Mouse (Mus musculus): ENCODE data around the gene Abhd17b. TPM values are rescaled to one million over a fixed set of nuclear protein-coding genes. Genes with fewer than 3 reads are reported as not detected.

Gene Abhd17b
- polyA plus RNA-seq, 1 experiment from 2014 or later = 40.9 TPM

DNA sequence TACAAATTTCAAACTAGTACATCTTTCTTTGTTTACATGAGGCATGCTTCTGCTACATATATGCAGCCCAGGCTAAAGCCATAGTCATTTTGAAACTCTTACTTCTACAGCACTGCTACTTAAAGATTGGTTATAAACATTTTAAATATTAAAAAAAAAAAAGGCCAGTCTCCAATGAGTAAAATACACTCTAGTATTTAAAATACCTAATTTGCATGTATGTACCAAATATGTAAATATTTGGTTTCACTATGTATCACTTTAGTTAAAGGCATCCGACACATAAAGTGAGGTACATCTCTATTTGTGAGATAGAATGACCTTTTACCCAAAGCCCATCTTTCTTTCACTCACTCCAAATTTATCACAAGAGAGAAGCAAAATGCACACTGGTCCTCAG lies 24.0 kb upstream of the Abhd17b start:
- no peak overlapping the region for H3K27ac ChIP-seq
- H3K9ac ChIP-seq = no peak overlapping the region
- H3K9me3 ChIP-seq = no peaks in the 10 kb centered on the region
- 95% methylated on average over 1 of the region's 1 CpGs for WGBS
- H3K4me2 ChIP-seq = no peak overlapping the region
- no peak overlapping the region for H3K4me3 ChIP-seq
- peaks cover 5% of the 10 kb centered on the region for H3K4me1 ChIP-seq (replicated peaks)
- H3K36me3 ChIP-seq = no peaks in the 10 kb centered on the region
- ATAC-seq (ENCODE audit: low FRiP score) = no peak
- H3K27me3 ChIP-seq = no peaks in the 10 kb centered on the region

DNA sequence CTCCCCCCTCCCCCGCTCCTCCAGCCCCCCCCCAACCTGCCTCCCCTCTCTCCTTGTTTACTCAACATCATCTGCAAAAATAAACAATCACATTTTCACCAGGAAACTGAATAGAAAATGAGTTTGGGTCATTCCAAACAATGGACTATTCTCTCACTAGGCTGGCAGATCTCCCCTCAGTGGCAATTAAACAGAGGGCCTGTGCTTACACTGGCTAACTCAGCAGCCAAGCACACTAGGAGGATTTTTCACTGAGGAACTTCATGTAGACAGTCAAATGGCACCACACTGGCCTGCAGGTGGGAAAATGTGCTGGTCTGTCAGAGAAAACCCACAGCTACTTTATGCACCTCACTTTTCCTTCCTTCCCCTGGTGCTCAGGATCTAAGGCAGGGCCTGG lies 23.5 kb upstream of the Abhd17b start:
- Histone ChIP-seq H3K27me3 (no peaks in the 10 kb centered on the region), H3K27ac (no peak overlapping the region), H3K4me3 (no peak overlapping the region), H3K36me3 (no peaks in the 10 kb centered on the region), H3K4me1 (replicated peaks) (peaks cover 5% of the 10 kb centered on the region), H3K9ac (no peak overlapping the region), H3K9me3 (no peaks in the 10 kb centered on the region), H3K4me2 (no peak overlapping the region)
- ATAC-seq (ENCODE audit: low FRiP score) = no peak
- WGBS = 53% methylated on average over 1 of the region's 1 CpGs

DNA sequence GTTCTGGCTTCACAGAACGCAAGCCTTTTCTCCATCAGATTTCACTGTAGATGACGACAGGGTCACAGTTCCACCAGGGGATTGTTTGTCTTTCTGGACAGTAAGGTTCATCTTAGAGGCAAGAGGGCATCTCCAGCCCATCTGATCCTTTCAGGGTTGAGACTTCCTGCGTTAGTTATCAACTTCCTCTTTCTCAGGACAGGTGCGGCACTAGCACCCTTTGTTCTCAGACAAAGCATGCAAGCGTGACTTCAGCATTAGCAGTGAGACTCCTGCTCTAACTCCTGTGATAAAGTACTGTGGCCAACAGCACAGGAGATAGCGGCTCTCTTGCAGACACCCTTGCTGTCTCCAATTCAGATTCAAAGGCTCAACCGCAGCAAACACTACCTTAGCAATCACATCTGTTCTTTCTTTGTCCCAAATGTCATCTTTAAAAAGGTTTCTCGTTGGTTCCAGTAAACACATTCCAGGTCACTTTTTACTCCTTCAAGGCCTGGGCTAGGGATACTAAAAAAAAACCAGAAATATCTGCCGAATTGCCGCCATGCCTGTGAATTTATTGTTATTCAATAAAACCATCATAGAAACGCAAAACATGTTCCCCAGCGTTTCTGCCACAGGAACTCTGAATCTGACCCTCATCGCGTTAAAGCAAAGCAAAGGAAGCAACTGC lies 22.2 kb upstream of the Abhd17b start:
- Histone ChIP-seq H3K9me3 (no peaks in the 10 kb centered on the region), H3K4me1 (replicated peaks) (peaks cover 5% of the 10 kb centered on the region), H3K36me3 (no peaks in the 10 kb centered on the region), H3K4me2 (no peak overlapping the region), H3K9ac (no peak overlapping the region), H3K27me3 (no peaks in the 10 kb centered on the region), H3K4me3 (no peak overlapping the region), H3K27ac (peak overlapping the region; percentile 40; the same call in 1 of the 2 replicates)
- no peak for ATAC-seq (ENCODE audit: low FRiP score)
- 70% methylated on average over 14 of the region's 14 CpGs for WGBS

DNA sequence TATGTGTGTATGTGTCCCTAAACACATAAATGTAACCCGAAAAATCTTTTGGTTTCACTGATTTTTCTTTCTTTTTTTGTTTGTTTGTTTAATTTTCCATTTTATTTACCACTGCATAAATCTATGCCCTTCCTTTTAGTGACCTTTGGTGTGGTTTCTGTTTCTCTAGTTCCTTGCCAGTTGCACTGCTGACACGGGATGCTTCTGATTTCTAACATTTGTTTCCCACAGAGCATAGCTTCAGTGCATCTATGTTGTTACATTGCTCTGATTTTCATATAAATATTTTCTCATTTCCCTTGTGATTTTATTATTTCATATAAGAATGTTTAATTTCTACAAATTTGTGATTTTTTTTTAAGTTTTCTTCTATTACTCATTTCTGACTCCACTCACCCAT lies 17.6 kb upstream of the Abhd17b start:
- Histone ChIP-seq H3K27me3 (no peaks in the 10 kb centered on the region), H3K27ac (no peak overlapping the region), H3K36me3 (no peaks in the 10 kb centered on the region), H3K9ac (no peak overlapping the region), H3K9me3 (no peaks in the 10 kb centered on the region), H3K4me1 (replicated peaks) (peaks cover 4% of the 10 kb centered on the region), H3K4me3 (no peak overlapping the region), H3K4me2 (no peak overlapping the region)
- no peak for ATAC-seq (ENCODE audit: low FRiP score)
- WGBS = 97% methylated on average over 2 of the region's 2 CpGs

DNA sequence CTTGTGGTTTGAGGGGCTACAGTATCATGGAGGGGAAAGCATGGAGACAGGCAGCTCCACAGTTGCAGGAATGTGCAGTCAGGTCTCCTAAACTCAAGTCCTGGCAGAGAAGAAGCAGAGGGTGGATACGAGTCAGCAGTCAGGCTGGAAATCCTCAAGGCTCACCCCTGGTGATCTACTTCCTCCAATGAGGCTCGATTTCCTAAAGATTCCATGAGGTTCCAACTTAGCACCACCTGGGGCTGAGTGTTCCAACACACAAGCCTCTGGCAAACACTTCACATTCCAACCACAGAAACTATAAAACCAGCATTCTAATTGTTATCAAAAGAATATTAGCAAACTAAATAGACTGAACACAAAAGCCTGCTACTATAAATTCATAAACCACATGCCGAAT lies 16.1 kb upstream of the Abhd17b start:
- no peak for ATAC-seq (ENCODE audit: low FRiP score)
- no peak overlapping the region for H3K27ac ChIP-seq
- no peaks in the 10 kb centered on the region for H3K27me3 ChIP-seq
- H3K4me3 ChIP-seq = no peak overlapping the region
- no peaks in the 10 kb centered on the region for H3K9me3 ChIP-seq
- no peak overlapping the region for H3K4me2 ChIP-seq
- H3K4me1 ChIP-seq (replicated peaks) = no peaks in the 10 kb centered on the region
- no peak overlapping the region for H3K9ac ChIP-seq
- H3K36me3 ChIP-seq = no peaks in the 10 kb centered on the region
- WGBS = 94% methylated on average over 3 of the region's 3 CpGs

DNA sequence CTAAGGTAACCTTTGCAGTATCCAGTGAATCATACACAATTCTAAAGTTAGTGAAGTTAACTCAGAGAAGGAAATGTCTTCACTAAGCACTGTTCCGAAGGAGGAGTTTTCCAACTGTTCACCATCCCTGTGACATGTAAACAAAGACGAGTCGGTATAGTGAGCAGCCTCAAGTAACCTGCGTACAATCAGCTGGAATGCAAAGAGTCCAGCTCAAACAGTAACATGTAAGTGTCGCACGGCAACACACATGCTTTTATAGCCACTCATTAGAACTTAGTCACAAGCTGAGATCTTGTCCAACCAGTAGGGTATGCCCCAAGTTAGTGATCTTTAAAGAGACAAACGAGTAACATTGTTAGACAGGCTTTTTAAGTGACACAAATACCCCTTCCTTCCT lies 15.3 kb upstream of the Abhd17b start:
- Histone ChIP-seq H3K27me3 (no peaks in the 10 kb centered on the region), H3K4me1 (replicated peaks) (no peaks in the 10 kb centered on the region), H3K27ac (no peak overlapping the region), H3K9me3 (no peaks in the 10 kb centered on the region), H3K4me3 (no peak overlapping the region), H3K36me3 (no peaks in the 10 kb centered on the region), H3K4me2 (no peak overlapping the region), H3K9ac (no peak overlapping the region)
- WGBS = 88% methylated on average over 7 of the region's 7 CpGs
- ATAC-seq (ENCODE audit: low FRiP score) = no peak

DNA sequence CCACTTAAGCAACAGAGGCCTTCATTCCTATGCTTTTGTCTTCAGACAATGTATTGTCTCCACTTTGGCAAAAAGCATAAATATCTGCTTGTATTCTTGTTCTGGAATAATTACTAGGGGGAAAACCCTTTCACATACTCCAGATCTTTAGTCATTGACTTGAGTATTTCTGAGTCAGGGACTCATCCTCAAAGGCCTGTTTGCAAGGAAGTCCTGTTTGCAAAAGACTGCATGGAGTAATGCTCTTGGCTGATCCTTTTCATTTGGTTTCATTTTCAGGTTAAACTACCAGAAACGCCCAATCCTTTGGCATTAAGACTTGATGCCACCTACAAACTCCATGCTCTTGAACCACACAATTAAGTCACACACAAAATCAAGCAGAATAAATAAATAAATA lies 9.1 kb upstream of the Abhd17b start:
- Histone ChIP-seq H3K4me3 (no peak overlapping the region), H3K4me2 (no peak overlapping the region), H3K36me3 (no peaks in the 10 kb centered on the region), H3K4me1 (replicated peaks) (peaks cover 10% of the 10 kb centered on the region), H3K27ac (no peak overlapping the region), H3K27me3 (no peaks in the 10 kb centered on the region), H3K9me3 (no peaks in the 10 kb centered on the region), H3K9ac (no peak overlapping the region)
- ATAC-seq (ENCODE audit: low FRiP score) = no peak
- 82% methylated on average over 1 of the region's 1 CpGs for WGBS

DNA sequence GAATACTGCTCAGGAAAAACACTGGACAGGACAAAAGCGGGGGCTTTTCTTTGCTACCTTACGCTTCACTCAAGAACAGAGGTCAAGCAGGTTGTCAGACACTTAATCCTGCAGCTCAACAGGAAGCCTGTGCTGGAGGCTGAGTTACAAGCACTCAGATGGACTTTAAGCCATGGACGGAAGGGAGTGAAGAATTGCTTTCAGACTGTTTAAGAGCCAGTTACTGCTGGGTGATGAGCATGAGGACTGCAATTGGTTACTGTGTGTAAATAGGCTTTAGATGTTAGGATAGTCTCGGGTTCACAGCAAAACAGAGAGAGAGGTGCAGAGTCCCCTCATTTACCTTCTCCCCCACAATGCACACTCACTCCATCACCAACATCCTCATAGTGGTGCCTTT lies 7.7 kb upstream of the Abhd17b start:
- H3K27me3 ChIP-seq = no peaks in the 10 kb centered on the region
- no peak for ATAC-seq (ENCODE audit: low FRiP score)
- no peak overlapping the region for H3K27ac ChIP-seq
- H3K9me3 ChIP-seq = no peaks in the 10 kb centered on the region
- H3K4me3 ChIP-seq = no peak overlapping the region
- 84% methylated on average over 4 of the region's 4 CpGs for WGBS
- H3K36me3 ChIP-seq = no peaks in the 10 kb centered on the region
- H3K4me2 ChIP-seq = no peak overlapping the region
- no peak overlapping the region for H3K9ac ChIP-seq
- peaks cover 14% of the 10 kb centered on the region for H3K4me1 ChIP-seq (replicated peaks)

DNA sequence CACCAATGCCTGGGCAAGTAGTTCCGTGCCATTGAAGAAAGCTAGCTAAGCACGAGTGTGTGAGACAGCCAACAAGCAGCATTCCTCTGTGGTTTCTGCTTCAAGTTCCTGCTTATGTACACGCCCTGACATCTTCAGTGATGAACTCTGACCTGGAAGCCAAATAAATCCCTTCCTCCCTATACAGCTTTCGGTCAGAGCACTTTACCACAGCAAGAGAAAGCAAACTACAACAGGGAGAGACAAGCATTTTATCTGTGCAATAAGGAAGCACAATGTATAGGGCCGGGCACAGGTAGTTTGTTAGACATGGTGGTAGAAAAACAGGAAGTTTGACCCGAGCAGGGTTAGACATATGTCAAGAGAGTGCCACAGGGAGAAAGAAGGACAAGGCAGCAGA lies 6.8 kb upstream of the Abhd17b start:
- no peak for ATAC-seq (ENCODE audit: low FRiP score)
- WGBS = 89% methylated on average over 6 of the region's 6 CpGs
- H3K9me3 ChIP-seq = no peaks in the 10 kb centered on the region

DNA sequence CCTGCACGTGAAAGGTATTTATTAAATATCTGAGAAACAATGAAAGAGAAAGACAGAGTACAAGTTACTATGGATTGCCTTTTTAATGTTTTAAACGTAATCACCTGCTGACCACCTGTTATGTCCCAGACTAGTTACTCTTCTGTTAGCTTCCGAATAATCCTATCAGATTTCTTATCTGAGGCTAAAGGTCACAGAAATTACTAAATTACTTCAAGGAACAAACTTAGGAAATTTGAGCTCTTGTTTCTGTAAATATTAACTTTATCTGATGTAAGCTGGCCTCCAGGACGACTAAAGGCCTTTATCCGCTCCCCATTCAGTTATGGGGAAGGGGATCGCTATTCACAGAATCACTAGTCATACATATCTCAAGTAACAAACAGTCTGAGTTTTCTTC lies 1.3 kb upstream of the Abhd17b start:
- Histone ChIP-seq H3K4me1 (replicated peaks) (peaks cover 52% of the 10 kb centered on the region), H3K9ac (peak overlapping the region; percentile 96), H3K4me2 (peak overlapping the region; percentile 87), H3K9me3 (no peaks in the 10 kb centered on the region), H3K36me3 (no peaks in the 10 kb centered on the region), H3K27me3 (no peaks in the 10 kb centered on the region), H3K27ac (no peak overlapping the region), H3K4me3 (peak overlapping the region; percentile 87)
- ATAC-seq (ENCODE audit: low FRiP score) = no peak
- WGBS = 52% methylated on average over 6 of the region's 6 CpGs

More for the DNA sequence above, 6.8 kb upstream of the Abhd17b start:
- Histone ChIP-seq H3K4me3 (no peak overlapping the region), H3K4me2 (no peak overlapping the region), H3K27ac (no peak overlapping the region), H3K4me1 (replicated peaks) (peaks cover 22% of the 10 kb centered on the region), H3K36me3 (no peaks in the 10 kb centered on the region), H3K27me3 (no peaks in the 10 kb centered on the region), H3K9ac (no peak overlapping the region)

DNA sequence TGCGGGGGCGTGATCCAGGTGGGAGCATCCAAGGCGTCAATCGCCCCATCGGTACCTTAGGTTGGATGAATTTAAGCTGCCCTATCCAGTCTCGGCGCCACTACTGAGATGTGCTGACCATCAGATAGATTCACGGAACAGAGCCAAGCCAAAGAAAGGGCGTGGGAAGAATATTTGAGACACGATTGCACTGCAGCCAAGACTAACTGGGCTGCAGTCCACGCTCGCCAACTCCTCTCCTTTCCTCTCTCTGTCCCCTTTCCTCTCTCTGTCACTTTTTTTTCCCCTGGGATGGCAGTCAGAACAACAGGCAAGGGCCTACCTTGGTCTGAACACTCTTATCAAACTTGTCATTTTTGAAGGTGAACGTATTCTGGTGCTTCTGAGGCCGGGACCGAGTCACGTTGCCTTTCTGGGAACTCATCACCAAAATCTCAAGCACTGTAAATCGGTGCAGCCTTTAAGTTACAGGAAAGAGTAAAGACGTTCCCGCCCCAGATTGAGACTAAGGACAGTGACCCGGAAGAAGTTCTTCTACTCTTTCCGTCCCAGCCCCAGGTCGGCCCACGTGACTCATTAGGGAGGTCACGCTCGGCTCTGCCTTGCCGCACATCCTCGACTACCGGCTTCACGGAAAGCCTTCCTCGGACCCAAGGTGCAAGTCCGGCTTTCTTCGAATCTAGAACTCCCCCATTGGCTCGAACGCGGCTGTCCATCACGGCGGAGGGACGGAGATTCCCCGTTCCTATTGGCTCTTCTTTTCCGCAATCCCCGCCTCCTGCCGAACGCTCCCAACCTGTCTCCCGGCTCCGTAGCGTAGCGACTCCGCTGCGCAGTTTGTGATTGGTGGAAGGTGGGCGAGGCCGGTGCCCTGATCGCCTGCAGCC lies 457 bp upstream of the Abhd17b start, which contains the start of gene 1110059E24Rik:
Gene 1110059E24Rik (minus strand): TSS at position 692 of the 887 bp plus-strand sequence.
- H3K9ac ChIP-seq = peak within 1 kb of the TSS; percentile 96
- H3K27me3 ChIP-seq = no peaks in the 10 kb centered on the region
- peak within 1 kb of the TSS; percentile 87 for H3K4me3 ChIP-seq
- H3K4me2 ChIP-seq = peak within 1 kb of the TSS; percentile 87
- peak within 1 kb of the TSS; percentile 98 for H3K27ac ChIP-seq
- ATAC-seq (ENCODE audit: low FRiP score) = peak; percentile 99
- no peaks in the 10 kb centered on the region for H3K9me3 ChIP-seq
- H3K36me3 ChIP-seq = no peaks in the 10 kb centered on the region
- peaks cover 49% of the 10 kb centered on the region for H3K4me1 ChIP-seq (replicated peaks)
- WGBS = 6% methylated on average over 52 of the region's 52 CpGs

DNA sequence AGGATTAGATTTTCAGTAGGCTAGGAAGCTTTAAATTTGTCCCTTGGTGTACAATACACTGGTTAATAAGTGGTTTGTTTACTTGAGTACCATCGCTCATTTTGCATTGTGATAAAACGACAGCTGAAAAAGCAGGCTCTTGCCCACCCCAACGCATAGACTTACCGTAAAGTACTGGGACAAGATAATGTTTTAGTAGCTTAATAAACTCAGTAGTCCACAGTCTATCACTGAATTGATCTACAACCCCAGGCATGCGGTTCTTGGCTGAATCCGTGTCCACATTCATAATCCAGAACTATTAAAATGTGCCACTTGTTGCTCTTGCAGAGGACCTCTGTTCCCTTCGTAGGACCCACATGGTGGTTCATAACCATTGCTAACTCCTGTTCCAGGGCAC lies 1.8 kb downstream of the Abhd17b start:
- Histone ChIP-seq H3K4me2 (peak overlapping the region; percentile 66), H3K36me3 (no peaks in the 10 kb centered on the region), H3K4me1 (replicated peaks) (peaks cover 40% of the 10 kb centered on the region), H3K9ac (peak overlapping the region; percentile 96), H3K27ac (no peak overlapping the region), H3K27me3 (no peaks in the 10 kb centered on the region), H3K4me3 (peak overlapping the region; percentile 87), H3K9me3 (no peaks in the 10 kb centered on the region)
- WGBS = 64% methylated on average over 7 of the region's 7 CpGs
- ATAC-seq (ENCODE audit: low FRiP score) = no peak
